Mouse (Mus musculus) left cerebral cortex, adult 11 months (tissue): ENCODE measurements around the gene Nufip1.

Experiments used
- DNase-seq: peaks from one replicate; pipeline ENCODE4 v3.0.0; 2022; ENCODE audit warnings: low spot score

Nufip1 gene

GRCm38 (mm10) chr14:76110396-76111221 is at the start of gene Nufip1, which contains the start of gene Gpalpp1:
Gene Nufip1 (plus strand): TSS chr14:76110891.
Gene Gpalpp1 (minus strand): TSS chr14:76110760.
- DNase-seq: peak; percentile 89

GRCm38 (mm10) chr14:76067237-76067636 is 43.5 kb upstream of the Nufip1 start:
- DNase-seq: no peak

- DNase-seq: no peak
Observed at GRCm38 (mm10) chr14:76068296-76068695, 42.4 kb upstream of the Nufip1 start.

- DNase-seq: no peak
Observed at GRCm38 (mm10) chr14:76069296-76069695, 41.4 kb upstream of the Nufip1 start.

- DNase-seq: no peak
Observed at GRCm38 (mm10) chr14:76072626-76073025, 38.1 kb upstream of the Nufip1 start.

- DNase-seq: no peak
Observed at GRCm38 (mm10) chr14:76074206-76074605, 36.5 kb upstream of the Nufip1 start.

- no peak for DNase-seq
Observed at GRCm38 (mm10) chr14:76075721-76076120, 35.0 kb upstream of the Nufip1 start.

- peak; percentile 28 for DNase-seq
Observed at GRCm38 (mm10) chr14:76076602-76077001, 34.1 kb upstream of the Nufip1 start.

- peak; percentile 47 for DNase-seq
Observed at GRCm38 (mm10) chr14:76077088-76077491, 33.6 kb upstream of the Nufip1 start.

GRCm38 (mm10) chr14:76081451-76081850 is 29.2 kb upstream of the Nufip1 start:
- DNase-seq: no peak

GRCm38 (mm10) chr14:76082086-76082636 is 28.5 kb upstream of the Nufip1 start:
- no peak for DNase-seq

- DNase-seq: no peak
Observed at GRCm38 (mm10) chr14:76084188-76084587, 26.5 kb upstream of the Nufip1 start.

GRCm38 (mm10) chr14:76097244-76097643 is 13.4 kb upstream of the Nufip1 start:
- no peak for DNase-seq

- no peak for DNase-seq
Observed at GRCm38 (mm10) chr14:76097815-76098214, 12.9 kb upstream of the Nufip1 start.

- no peak for DNase-seq
Observed at GRCm38 (mm10) chr14:76099543-76099942, 11.1 kb upstream of the Nufip1 start.

- DNase-seq: no peak
Observed at GRCm38 (mm10) chr14:76115744-76116143, 5.1 kb downstream of the Nufip1 start.

GRCm38 (mm10) chr14:76118963-76119362 is 8.3 kb downstream of the Nufip1 start:
- no peak for DNase-seq

GRCm38 (mm10) chr14:76120472-76120871 is 9.8 kb downstream of the Nufip1 start:
- DNase-seq: peak; percentile 34

GRCm38 (mm10) chr14:76121901-76122662 is 11.4 kb downstream of the Nufip1 start:
- peak; percentile 33 for DNase-seq

GRCm38 (mm10) chr14:76122663-76123058 is 12.0 kb downstream of the Nufip1 start:
- DNase-seq: no peak

GRCm38 (mm10) chr14:76127311-76127710 is 16.6 kb downstream of the Nufip1 start:
- DNase-seq: no peak

- no peak for DNase-seq
Observed at GRCm38 (mm10) chr14:76128174-76128573, 17.5 kb downstream of the Nufip1 start.

GRCm38 (mm10) chr14:76134975-76135374 is 24.3 kb downstream of the Nufip1 start:
- no peak for DNase-seq
